Mouse (Mus musculus): ENCODE data around the gene Cdk11b. TPM values are rescaled to one million over a fixed set of nuclear protein-coding genes. Genes with fewer than 3 reads are reported as not detected.
"Not testable (repeated sequence)": the region's sequence is repeated elsewhere in the genome, so short reads cannot be mapped to it uniquely, and the experiment has no call there.

Cdk11b gene
- total RNA-seq, 2 experiments from 2014 or later: 43.6 to 48.8 TPM

DNA sequence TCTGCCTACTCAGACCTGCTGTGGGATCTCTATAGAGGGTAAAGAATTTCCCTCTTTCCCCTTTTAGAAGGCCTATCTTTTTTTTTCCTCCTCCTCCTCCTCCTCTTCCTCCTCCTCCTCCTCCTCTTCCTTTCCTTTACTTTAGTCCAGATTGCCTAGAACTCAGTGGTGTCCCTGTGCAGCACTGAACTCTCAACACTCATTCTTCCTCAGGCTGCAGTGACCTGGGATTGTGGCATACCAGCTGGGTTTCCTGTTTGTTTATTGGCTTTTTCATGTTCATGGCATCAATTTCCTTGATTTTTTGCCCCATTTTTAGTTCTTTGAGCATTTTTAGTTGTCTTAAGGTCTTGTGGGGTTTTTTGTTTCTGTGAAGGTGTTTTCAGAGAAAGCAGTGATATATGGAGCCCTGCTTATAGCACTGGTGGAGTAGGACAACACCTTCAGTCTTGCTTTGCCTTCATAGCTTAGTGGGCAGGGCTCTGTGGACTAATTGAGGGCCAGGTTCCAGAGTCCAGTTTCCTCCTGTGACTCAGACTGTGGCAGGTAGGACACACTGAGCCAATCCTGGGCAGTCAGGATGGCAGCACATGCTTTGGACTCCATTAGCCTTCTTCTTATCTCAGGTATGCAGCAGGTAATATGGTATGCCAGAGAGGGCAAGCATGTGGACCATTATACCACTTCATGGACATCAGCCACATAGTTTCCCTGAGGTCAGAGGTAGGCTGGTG is 11.3 kb downstream of the Cdk11b start:
- no peak for TF ChIP-seq CTCF (conservative IDR thresholded peaks at IDR 0.05)
- no peak for DNase-seq (ENCODE audit: low spot score in 2 of 2)
- Histone ChIP-seq H3K4me3 (no peak overlapping the region), H3K27ac (no peak overlapping the region)

DNA sequence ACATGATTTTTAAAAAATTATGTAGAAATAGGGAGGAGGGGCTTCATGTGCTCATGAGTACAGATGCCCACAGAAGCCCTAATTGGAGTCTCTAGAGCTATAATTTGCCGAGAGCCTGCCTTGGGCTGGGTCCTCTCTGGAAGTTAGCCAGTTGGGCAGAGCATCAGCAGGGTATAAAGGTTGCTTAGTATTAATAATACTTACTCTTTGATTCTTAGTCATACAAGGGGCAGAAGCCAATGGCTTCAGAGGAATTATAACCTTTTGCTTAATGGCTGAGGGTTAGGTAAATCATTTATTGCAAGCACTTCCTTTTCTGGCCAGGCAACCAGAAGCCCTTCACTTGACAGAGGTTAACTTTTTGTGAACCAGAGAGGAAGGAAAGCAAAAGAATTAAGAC is 18.9 kb downstream of the Cdk11b start:
- Histone ChIP-seq H3K4me3 (no peak overlapping the region), H3K27ac (no peak overlapping the region)
- DNase-seq (ENCODE audit: low spot score in 2 of 2): no peak
- TF ChIP-seq CTCF (conservative IDR thresholded peaks at IDR 0.05): no peak

DNA sequence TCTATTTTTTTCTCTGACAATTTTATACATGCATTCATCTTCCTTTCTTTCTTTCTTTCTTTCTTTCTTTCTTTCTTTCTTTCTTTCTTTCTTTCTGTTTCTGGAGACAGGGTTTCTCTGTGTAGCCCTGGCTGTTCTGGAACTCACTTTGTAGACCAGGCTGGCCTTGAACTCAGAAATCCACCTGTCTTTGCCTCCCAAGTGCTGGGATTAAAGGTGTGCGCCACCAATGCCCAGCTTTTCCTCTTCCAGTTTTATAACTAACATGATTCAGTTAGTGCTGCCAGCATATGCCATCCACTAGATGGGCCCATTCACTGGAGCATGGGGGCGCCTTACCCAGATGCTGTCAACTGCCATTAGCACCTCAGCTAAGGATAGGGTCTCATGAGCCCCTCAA is 20.7 kb downstream of the Cdk11b start, which contains the start of gene Gm10563:
TSS of gene Gm10563 (minus strand) at position 101 of the 400 bp plus-strand sequence.
- H3K27ac ChIP-seq; H3K4me3 ChIP-seq; DNase-seq (ENCODE audit: low spot score in 2 of 2): not testable (repeated sequence)

GRCm38 (mm10) chr4:155645721-155646120 is 21.1 kb downstream of the Cdk11b start:
- H3K27ac ChIP-seq: no peak overlapping the region
- DNase-seq (ENCODE audit: low spot score in 2 of 2): no peak

GRCm38 (mm10) chr4:155649355-155649754 is 24.7 kb downstream of the Cdk11b start:
- no peak overlapping the region for H3K27ac ChIP-seq
- no peak overlapping the region for H3K4me3 ChIP-seq
- DNase-seq (ENCODE audit: low spot score in 2 of 2): no peak
- TF ChIP-seq CTCF (conservative IDR thresholded peaks at IDR 0.05): no peak

More at GRCm38 (mm10) chr4:155645721-155646120, 21.1 kb downstream of the Cdk11b start:
- no peak for TF ChIP-seq CTCF (conservative IDR thresholded peaks at IDR 0.05)
- H3K4me3 ChIP-seq: no peak overlapping the region

GRCm38 (mm10) chr4:155651553-155652269 is 27.1 kb downstream of the Cdk11b start:
- no peak overlapping the region for H3K27ac ChIP-seq
- no peak overlapping the region for H3K4me3 ChIP-seq
- DNase-seq (ENCODE audit: low spot score in 2 of 2): no peak
- TF ChIP-seq CTCF (conservative IDR thresholded peaks at IDR 0.05): no peak

- H3K27ac ChIP-seq: peak overlapping the region; percentile 57; the same call in 1 of the 2 replicates
- no peak for TF ChIP-seq CTCF (conservative IDR thresholded peaks at IDR 0.05)
- no peak for DNase-seq (ENCODE audit: low spot score in 2 of 2)
- H3K4me3 ChIP-seq: peak overlapping the region; percentile 50
These were observed 27.8 kb downstream of the Cdk11b start for GRCm38 (mm10) chr4:155652283-155653085.

- DNase-seq (ENCODE audit: low spot score in 2 of 2): no peak
- peak within 1 kb of the TSS; percentile 50 for H3K4me3 ChIP-seq
- no peak for TF ChIP-seq CTCF (conservative IDR thresholded peaks at IDR 0.05)
- H3K27ac ChIP-seq: peak within 1 kb of the TSS; percentile 57; the same call in 1 of the 2 replicates
These were observed 28.4 kb downstream of the Cdk11b start, which contains the start of gene Mmp23 for GRCm38 (mm10) chr4:155653086-155653450. Gene Mmp23, minus strand, starts transcription at chr4:155653384.

DNA sequence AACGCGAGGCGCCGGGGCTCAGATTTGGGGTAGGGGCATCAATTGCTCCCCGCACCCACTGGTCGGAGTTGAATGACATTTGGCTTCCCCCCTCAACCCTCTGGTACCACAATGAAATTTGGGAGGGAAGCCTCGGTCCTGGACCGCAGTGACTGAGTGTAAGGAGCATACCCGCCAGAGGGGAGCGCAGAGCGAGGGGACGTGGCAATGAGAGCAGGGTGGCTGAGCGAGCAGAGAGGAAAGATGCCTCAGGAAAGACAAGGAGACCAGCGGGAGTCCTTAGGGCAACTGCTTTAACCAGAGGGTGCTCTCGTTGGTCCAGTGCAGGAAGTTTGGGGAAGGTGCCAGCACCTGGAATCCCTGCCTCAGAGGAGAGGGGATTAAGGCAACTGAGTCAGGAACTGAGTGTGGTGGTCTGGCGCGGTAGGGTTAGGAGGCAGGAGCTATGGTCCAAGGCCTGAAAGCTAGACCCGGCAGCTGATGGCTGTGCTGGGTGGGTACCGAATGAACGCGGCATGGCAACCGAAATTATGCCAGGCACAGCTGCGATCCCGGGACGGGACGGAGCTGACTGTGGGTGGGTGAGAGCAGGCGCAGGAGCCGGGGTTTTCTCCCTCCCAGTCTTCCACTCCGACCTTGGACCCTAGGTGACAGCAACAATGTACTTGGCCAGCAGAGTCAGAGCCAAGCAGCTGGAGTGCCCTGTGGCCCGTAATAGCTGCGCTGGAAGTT is 29.0 kb downstream of the Cdk11b start:
- peak; percentile 38 for TF ChIP-seq CTCF (conservative IDR thresholded peaks at IDR 0.05)
- DNase-seq (ENCODE audit: low spot score in 2 of 2): peak in 1 of 2 experiments; percentile 25
- Histone ChIP-seq H3K27ac (0 out of 2 replicates have a peak overlapping the region, but pooled peaks have one; percentile 23), H3K4me3 (peak overlapping the region; percentile 50)

- DNase-seq (ENCODE audit: low spot score in 2 of 2): no peak
- TF ChIP-seq CTCF (conservative IDR thresholded peaks at IDR 0.05): no peak
- no peak overlapping the region for H3K4me3 ChIP-seq
- H3K27ac ChIP-seq: no peak overlapping the region
These were observed 29.5 kb downstream of the Cdk11b start for GRCm38 (mm10) chr4:155654183-155654455.

GRCm38 (mm10) chr4:155654456-155655298 is 30.0 kb downstream of the Cdk11b start:
- Histone ChIP-seq H3K4me3 (no peak overlapping the region), H3K27ac (no peak overlapping the region)
- TF ChIP-seq CTCF (conservative IDR thresholded peaks at IDR 0.05): no peak
- DNase-seq (ENCODE audit: low spot score in 2 of 2): no peak
